Mouse (Mus musculus): ENCODE data around the gene Casp8. TPM values are rescaled to one million over a fixed set of nuclear protein-coding genes. Genes with fewer than 3 reads are reported as not detected.
"Not testable (repeated sequence)": the region's sequence is repeated elsewhere in the genome, so short reads cannot be mapped to it uniquely, and the experiment has no call there.

Gene Casp8
- polyA plus RNA-seq (2014; fragmentation: Nextera tagmentation; extraction: Ambion mirVana): 28.8 and 30.3 TPM in 2 replicates

DNA sequence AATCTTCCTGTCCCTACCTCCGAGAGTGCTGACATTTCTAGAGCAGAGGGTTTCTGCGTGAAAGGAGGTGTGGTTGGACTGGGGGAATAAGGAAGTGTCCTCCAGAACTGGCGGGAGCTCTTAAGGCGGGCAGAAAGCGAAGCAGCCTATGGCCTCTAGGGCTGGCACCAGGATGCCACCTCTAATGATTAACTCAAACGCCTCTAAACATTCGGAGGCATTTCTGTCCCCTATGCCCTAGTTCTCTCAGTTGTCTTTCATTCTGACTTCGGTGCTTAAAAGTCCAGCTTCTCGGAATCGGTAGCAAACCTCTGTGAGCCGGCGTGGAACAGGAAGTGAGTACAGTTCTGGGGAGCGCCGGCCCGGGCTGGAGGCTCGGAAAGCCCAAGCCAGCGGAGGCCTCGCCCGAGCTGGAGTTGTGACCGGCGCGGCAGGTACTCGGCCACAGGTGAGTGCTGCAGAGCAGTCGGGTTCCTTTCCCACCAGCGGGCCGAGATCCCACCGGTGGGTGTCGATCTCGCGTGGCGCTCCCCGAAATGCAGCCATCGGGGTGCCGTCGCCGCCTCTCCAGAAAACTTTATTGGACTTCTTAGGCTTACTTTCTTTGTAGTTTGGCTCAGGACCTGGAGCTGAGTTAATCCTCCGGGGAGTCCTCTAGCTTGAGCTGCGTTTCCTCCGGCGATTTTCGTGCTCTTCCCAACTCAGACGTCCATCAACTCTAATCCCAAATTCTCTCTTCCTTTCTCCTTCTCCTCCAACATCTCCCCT lies at the start of gene Casp8:
TSS of gene Casp8 (plus strand) at position 84 of the 768 bp plus-strand sequence.
- Histone ChIP-seq H3K4me2 (peak within 1 kb of the TSS; percentile 80), H3K4me1 (replicated peaks; ENCODE audit: control insufficient read depth, insufficient read depth, low read length) (0 out of 2 replicates have a peak, but pooled peaks cover 7% of the 10 kb centered on the region), H3K4me3 (ENCODE audit: low read depth, low read length) (peak within 1 kb of the TSS; percentile 68), H3K9me3 (ENCODE audit: control insufficient read depth, low read length) (no peaks in the 10 kb centered on the region; the same call in 1 of the 2 replicates), H3K36me3 (ENCODE audit: control insufficient read depth, insufficient read depth, low read length) (peaks cover 5% of the 10 kb centered on the region), H3K27ac (ENCODE audit: low read depth, low read length) (peak within 1 kb of the TSS; percentile 76), H3K27me3 (replicated peaks; ENCODE audit: control insufficient read depth, insufficient read depth, low read length) (no peaks in the 10 kb centered on the region), H3K9ac (ENCODE audit: low read depth, low read length) (peak within 1 kb of the TSS; percentile 85)
- peak; percentile 73 for DNase-seq (ENCODE audit: low spot score)
- ATAC-seq (replicated peaks; ENCODE audit: low FRiP score): peak; percentile 86
- under 1% methylated on average over 42 of the region's 42 CpGs for WGBS

DNA sequence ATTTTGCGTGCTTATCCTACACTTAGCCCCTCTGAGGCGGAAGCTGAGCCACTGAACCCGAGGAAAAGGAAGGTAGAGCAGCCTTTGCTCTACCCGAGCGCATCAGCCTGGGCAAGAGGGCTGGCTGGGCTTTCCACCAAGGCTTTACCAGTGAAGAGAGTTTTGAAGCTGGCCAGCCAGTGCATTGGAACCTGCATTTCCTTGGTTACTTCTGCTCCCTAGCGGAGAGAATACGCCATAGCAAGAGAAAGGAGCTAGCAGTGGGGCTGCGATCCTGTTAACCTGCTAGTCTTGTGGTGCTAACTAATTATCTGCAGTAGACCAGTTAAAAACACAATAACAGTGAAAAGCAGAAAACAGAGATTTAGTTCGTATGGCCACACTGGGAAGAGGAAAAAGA lies 48.3 kb upstream of the Casp8 start:
- 74% methylated on average over 9 of the region's 9 CpGs for WGBS
- no peak overlapping the region for H3K4me3 ChIP-seq (ENCODE audit: low read depth, low read length)
- H3K4me2 ChIP-seq: no peak overlapping the region
- H3K9me3 ChIP-seq (ENCODE audit: control insufficient read depth, low read length): no peaks in the 10 kb centered on the region
- no peak overlapping the region for H3K9ac ChIP-seq (ENCODE audit: low read depth, low read length)
- no peak overlapping the region for H3K27ac ChIP-seq (ENCODE audit: low read depth, low read length)
- ATAC-seq (replicated peaks; ENCODE audit: low FRiP score) (no peak), DNase-seq (ENCODE audit: low spot score) (no peak)
- H3K27me3 ChIP-seq (replicated peaks; ENCODE audit: control insufficient read depth, insufficient read depth, low read length): no peaks in the 10 kb centered on the region
- peaks cover 37% of the 10 kb centered on the region for H3K36me3 ChIP-seq (ENCODE audit: control insufficient read depth, insufficient read depth, low read length)
- peaks cover 6% of the 10 kb centered on the region for H3K4me1 ChIP-seq (replicated peaks; ENCODE audit: control insufficient read depth, insufficient read depth, low read length)

DNA sequence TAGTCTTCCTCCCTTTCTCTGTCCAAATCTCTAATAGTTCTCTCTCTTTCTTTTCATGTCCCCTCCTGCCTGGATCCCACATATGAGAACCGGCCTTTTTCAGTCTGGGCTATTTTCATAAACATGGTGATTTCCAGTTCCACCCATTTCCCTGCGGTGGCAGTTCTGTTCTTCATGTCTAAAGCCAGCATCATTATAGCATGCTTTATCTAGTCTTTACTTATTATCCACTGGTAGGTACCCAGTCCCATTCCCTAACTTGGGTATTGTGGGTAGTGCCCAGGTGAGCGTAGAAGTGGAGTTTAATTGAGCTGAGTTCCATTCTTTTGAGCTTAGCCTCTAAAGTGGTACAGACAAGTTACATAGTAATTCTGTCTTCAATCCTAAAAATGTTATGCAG lies 35.7 kb upstream of the Casp8 start:
- 89% methylated on average over 3 of the region's 3 CpGs for WGBS
- no peak overlapping the region for H3K27ac ChIP-seq (ENCODE audit: low read depth, low read length)
- DNase-seq (ENCODE audit: low spot score): no peak
- H3K4me2 ChIP-seq: no peak overlapping the region
- no peaks in the 10 kb centered on the region for H3K27me3 ChIP-seq (replicated peaks; ENCODE audit: control insufficient read depth, insufficient read depth, low read length)
- H3K36me3 ChIP-seq (ENCODE audit: control insufficient read depth, insufficient read depth, low read length): peaks cover 6% of the 10 kb centered on the region; the same call in 1 of the 2 replicates
- no peak for ATAC-seq (replicated peaks; ENCODE audit: low FRiP score)
- no peak overlapping the region for H3K9ac ChIP-seq (ENCODE audit: low read depth, low read length)
- H3K4me1 ChIP-seq (replicated peaks; ENCODE audit: control insufficient read depth, insufficient read depth, low read length): no peaks in the 10 kb centered on the region
- no peak overlapping the region for H3K4me3 ChIP-seq (ENCODE audit: low read depth, low read length)
- no peaks in the 10 kb centered on the region for H3K9me3 ChIP-seq (ENCODE audit: control insufficient read depth, low read length)

DNA sequence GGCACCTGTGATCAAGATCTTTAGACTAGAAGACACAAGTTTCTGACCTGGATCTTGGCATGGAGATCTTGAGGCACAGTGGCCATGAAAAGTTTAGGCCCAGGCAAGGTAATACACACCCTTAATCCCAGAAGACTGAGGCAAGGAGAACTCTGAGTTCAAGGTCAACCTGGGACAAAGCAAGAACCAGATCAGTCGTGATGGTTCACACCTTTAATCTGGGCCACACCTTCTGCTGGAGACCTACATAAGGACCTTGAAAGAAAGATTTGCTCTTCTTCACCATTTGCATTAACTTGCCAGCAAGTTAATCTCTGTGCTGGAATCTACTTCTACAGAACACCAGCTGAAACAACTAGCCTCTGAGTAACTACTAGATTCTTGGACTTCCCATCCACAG lies 34.6 kb upstream of the Casp8 start:
- no peak overlapping the region for H3K4me2 ChIP-seq
- ATAC-seq (replicated peaks; ENCODE audit: low FRiP score) (no peak), DNase-seq (ENCODE audit: low spot score) (no peak)
- no peak overlapping the region for H3K9ac ChIP-seq (ENCODE audit: low read depth, low read length)
- 74% methylated on average over 1 of the region's 1 CpGs for WGBS
- no peaks in the 10 kb centered on the region for H3K27me3 ChIP-seq (replicated peaks; ENCODE audit: control insufficient read depth, insufficient read depth, low read length)
- H3K27ac ChIP-seq (ENCODE audit: low read depth, low read length): no peak overlapping the region
- H3K4me1 ChIP-seq (replicated peaks; ENCODE audit: control insufficient read depth, insufficient read depth, low read length): no peaks in the 10 kb centered on the region
- H3K36me3 ChIP-seq (ENCODE audit: control insufficient read depth, insufficient read depth, low read length): peaks cover 2% of the 10 kb centered on the region; the same call in 1 of the 2 replicates
- no peak overlapping the region for H3K4me3 ChIP-seq (ENCODE audit: low read depth, low read length)
- no peaks in the 10 kb centered on the region for H3K9me3 ChIP-seq (ENCODE audit: control insufficient read depth, low read length)

DNA sequence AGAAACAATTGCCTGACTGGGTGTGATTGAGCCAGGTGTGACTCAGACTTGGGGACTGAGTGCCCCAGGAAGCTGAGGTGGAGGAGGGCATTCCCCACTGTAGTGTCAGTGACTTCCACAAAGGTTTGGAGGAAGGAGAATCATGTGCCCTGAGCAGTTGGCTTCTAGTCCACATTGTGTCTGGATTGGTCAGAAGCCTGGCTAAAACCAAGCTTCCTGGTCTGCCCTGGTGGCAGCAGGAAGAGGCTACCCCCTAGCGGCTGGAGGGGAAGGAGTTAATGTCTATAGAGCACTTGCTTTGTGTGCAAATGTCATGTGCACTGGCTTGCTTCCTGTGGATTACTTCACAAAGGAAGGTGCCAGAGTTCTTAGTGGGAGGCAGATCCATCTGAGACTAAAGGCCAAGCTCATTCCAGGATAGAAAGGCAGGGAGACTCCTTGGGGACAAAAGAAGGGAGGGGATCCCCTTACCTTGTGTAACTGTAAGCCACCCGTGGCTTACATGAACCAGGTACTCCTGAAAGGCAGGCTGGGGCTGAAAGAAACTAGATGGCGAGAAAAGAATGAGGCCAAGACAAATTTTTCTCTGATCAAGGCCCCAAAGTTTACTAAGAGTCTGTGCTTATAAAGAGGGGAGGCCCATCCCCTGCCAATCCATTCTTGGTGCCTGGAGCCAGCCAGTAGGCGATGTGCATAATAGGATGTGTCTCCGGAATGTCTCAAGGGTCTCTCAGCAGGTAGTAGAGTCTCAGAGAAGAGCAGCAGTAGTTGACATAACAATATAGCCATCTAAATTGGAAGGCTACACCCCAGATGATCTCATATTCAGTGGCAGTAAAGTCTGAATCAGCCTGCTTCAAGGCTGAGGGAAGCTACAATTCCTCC lies 33.5 kb upstream of the Casp8 start:
- not testable (repeated sequence) for H3K27ac ChIP-seq (ENCODE audit: low read depth, low read length); DNase-seq (ENCODE audit: low spot score); H3K27me3 ChIP-seq (replicated peaks; ENCODE audit: control insufficient read depth, insufficient read depth, low read length); H3K9me3 ChIP-seq (ENCODE audit: control insufficient read depth, low read length); H3K4me3 ChIP-seq (ENCODE audit: low read depth, low read length); H3K9ac ChIP-seq (ENCODE audit: low read depth, low read length); H3K4me2 ChIP-seq; H3K36me3 ChIP-seq (ENCODE audit: control insufficient read depth, insufficient read depth, low read length); H3K4me1 ChIP-seq (replicated peaks; ENCODE audit: control insufficient read depth, insufficient read depth, low read length); ATAC-seq (replicated peaks; ENCODE audit: low FRiP score)
- WGBS: 72% methylated on average over 5 of the region's 5 CpGs

DNA sequence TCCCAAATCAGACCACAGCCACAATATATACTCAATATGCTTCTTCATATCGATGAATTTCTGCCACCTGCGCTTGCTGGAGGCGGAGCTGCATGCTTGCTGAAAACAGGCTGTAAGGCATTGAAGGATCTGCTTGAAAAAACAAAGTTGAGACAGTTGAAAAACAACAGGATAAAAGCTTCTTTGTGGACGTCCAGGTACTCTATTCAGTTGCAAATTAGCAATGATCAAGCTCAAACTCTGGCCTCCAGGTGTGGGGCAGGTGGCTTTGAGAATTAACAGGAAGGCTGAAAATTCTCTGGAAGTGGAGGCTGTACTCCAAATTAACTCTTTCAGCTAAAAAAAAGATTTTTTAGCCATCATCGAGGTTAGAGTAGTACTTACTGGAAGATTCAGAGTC lies 32.6 kb upstream of the Casp8 start:
- ATAC-seq (replicated peaks; ENCODE audit: low FRiP score): no peak
- no peaks in the 10 kb centered on the region for H3K9me3 ChIP-seq (ENCODE audit: control insufficient read depth, low read length)
- no peak overlapping the region for H3K9ac ChIP-seq (ENCODE audit: low read depth, low read length)
- no peaks in the 10 kb centered on the region for H3K27me3 ChIP-seq (replicated peaks; ENCODE audit: control insufficient read depth, insufficient read depth, low read length)
- H3K4me2 ChIP-seq: no peak overlapping the region
- no peak overlapping the region for H3K4me3 ChIP-seq (ENCODE audit: low read depth, low read length)
- H3K27ac ChIP-seq (ENCODE audit: low read depth, low read length): no peak overlapping the region
- no peaks in the 10 kb centered on the region for H3K36me3 ChIP-seq (ENCODE audit: control insufficient read depth, insufficient read depth, low read length)
- DNase-seq (ENCODE audit: low spot score): no peak
- 78% methylated on average over 5 of the region's 5 CpGs for WGBS
- H3K4me1 ChIP-seq (replicated peaks; ENCODE audit: control insufficient read depth, insufficient read depth, low read length): no peaks in the 10 kb centered on the region

DNA sequence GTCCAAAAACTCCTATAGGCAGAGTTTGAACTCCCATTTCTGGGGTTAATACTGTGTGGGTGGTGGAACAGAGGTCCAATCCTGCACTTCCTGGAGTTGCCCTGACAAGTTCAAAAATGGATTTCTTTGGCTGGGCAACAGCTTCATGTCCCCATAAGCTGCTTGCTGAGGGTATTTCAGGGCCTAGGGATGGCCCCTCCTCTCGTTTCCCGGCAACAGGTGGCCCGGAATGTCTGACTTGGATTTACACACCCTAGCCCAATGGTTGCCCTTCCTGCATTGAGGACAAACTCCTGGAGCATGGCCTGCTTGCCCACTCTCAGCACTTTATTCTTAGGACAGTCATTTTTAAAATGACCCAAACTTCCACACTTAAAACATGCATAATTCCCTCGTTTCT lies 28.7 kb upstream of the Casp8 start:
- not testable (repeated sequence) for H3K36me3 ChIP-seq (ENCODE audit: control insufficient read depth, insufficient read depth, low read length); H3K27me3 ChIP-seq (replicated peaks; ENCODE audit: control insufficient read depth, insufficient read depth, low read length); H3K4me1 ChIP-seq (replicated peaks; ENCODE audit: control insufficient read depth, insufficient read depth, low read length); H3K9me3 ChIP-seq (ENCODE audit: control insufficient read depth, low read length); H3K9ac ChIP-seq (ENCODE audit: low read depth, low read length); H3K27ac ChIP-seq (ENCODE audit: low read depth, low read length); H3K4me2 ChIP-seq; ATAC-seq (replicated peaks; ENCODE audit: low FRiP score); H3K4me3 ChIP-seq (ENCODE audit: low read depth, low read length); DNase-seq (ENCODE audit: low spot score)
- 79% methylated on average over 4 of the region's 4 CpGs for WGBS

DNA sequence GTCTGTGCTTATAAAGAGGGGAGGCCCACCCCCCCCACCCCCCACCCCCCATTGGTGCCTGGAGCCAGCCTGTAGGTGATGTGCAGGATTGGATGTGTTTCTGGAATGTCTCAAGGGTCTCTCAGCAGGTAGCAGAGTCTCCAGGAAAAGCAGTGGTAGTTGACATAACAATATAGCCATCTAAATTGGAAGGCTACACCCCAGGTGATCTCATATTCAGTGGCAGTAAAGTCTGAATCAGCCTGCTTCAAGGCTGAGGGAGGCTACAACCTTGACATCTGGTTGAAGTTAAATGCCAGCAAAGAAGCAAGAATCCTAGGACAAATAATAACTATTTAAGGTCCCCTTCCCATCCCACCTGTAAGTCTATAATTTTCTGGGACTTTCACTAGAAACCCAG lies 26.0 kb upstream of the Casp8 start:
- Histone ChIP-seq H3K27ac (ENCODE audit: low read depth, low read length) (no peak overlapping the region), H3K4me3 (ENCODE audit: low read depth, low read length) (no peak overlapping the region), H3K9ac (ENCODE audit: low read depth, low read length) (no peak overlapping the region), H3K4me2 (no peak overlapping the region), H3K27me3 (replicated peaks; ENCODE audit: control insufficient read depth, insufficient read depth, low read length) (no peaks in the 10 kb centered on the region), H3K9me3 (ENCODE audit: control insufficient read depth, low read length) (no peaks in the 10 kb centered on the region), H3K36me3 (ENCODE audit: control insufficient read depth, insufficient read depth, low read length) (no peaks in the 10 kb centered on the region), H3K4me1 (replicated peaks; ENCODE audit: control insufficient read depth, insufficient read depth, low read length) (no peaks in the 10 kb centered on the region)
- ATAC-seq (replicated peaks; ENCODE audit: low FRiP score): no peak
- DNase-seq (ENCODE audit: low spot score): no peak
